Mouse (Mus musculus) embryonic facial prominence, embryonic 15.5 days (tissue): ENCODE data around the gene Lsm14a. TPM values are rescaled to one million over a fixed set of nuclear protein-coding genes. Genes with fewer than 3 reads are reported as not detected.

Experiments
- ATAC-seq: fragments of 200-750 bp; cut with Nextera tagmentation; 2 replicates; pipeline ENCODE4 v1.8.0; 2017; ENCODE audit warnings: low read depth, moderate TSS enrichment; ENCODE audit not compliant: insufficient number of reproducible peaks, low FRiP score, low TSS enrichment
- H3K27ac ChIP-seq: fragments of 300-500 bp; sonication (generic); replicated peaks from 2 replicates; pipeline ENCODE4 v1.5.1; 2015; ENCODE audit warnings: mild to moderate bottlenecking, inconsistent platforms
- H3K27me3 ChIP-seq: fragments of 300-500 bp; sonication (generic); 2 replicates; pipeline ENCODE4 v1.6.1; 2015; ENCODE audit warnings: inconsistent platforms
- H3K36me3 ChIP-seq: fragments of 300-500 bp; sonication (generic); 2 replicates; pipeline ENCODE4 v1.6.1; 2015; ENCODE audit warnings: mild to moderate bottlenecking, inconsistent platforms
- H3K4me1 ChIP-seq: fragments of 300-500 bp; sonication (generic); 2 replicates; pipeline ENCODE4 v1.6.1; 2015; ENCODE audit warnings: inconsistent platforms
- H3K4me2 ChIP-seq: fragments of 300-500 bp; sonication (generic); replicated peaks from 2 replicates; pipeline ENCODE4 v1.6.1; 2015; ENCODE audit warnings: mild to moderate bottlenecking, inconsistent platforms
- H3K4me3 ChIP-seq: fragments of 300-500 bp; sonication (generic); replicated peaks from 2 replicates; pipeline ENCODE4 v1.5.1; 2015; ENCODE audit warnings: mild to moderate bottlenecking, inconsistent platforms
- H3K9ac ChIP-seq: fragments of 300-500 bp; sonication (generic); 2 replicates; pipeline ENCODE4 v1.6.1; 2015; ENCODE audit warnings: inconsistent platforms
- H3K9me3 ChIP-seq: fragments of 300-500 bp; sonication (generic); replicated peaks from 2 replicates; pipeline ENCODE4 v1.6.1; 2016; ENCODE audit warnings: inconsistent platforms
- WGBS: fragments of 180-500 bp; shearing (Covaris S2); methylation state at CpG from one replicate; pipeline ENCODE4 v1.1.7; 2015; 5-methylcytosine and 5-hydroxymethylcytosine counted together
- polyA plus RNA-seq: library from polyadenylated mRNA; unstranded; fragments of >200 nt; fragmentation: Nextera tagmentation; extraction: Ambion mirVana; gene quantifications from 2 replicates; pipeline ENCODE4 v1.2.1, GENCODE M21; 2015

The Lsm14a gene
- 90.3 and 95.4 TPM in 2 replicates for polyA plus RNA-seq

DNA sequence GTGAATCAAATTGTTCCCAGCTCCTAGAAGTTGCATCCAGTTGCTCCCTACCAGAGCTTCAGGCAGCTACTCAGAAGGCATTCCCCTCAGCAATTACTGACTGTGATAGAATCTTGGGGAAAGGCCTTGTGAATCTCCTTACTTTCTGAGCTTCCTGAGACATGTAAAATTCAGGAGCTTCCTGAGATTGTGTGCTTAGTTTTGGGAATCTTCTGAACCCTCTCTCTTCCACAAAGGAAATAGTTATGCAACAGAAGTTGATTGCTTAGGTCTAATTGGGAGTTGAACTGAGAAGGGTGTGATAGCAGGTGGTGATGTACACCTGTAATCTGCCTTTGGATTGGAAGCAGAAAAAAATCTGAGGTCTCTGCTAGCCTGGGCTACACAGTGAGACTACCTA, at the start of gene Lsm14a:
Lsm14a (minus strand) TSS at position 101 of the 400 bp plus-strand sequence.
- no peak within 1 kb of the TSS for H3K4me3 ChIP-seq
- no peaks in the 10 kb centered on the region for H3K36me3 ChIP-seq
- H3K27ac ChIP-seq: no peak within 1 kb of the TSS
- H3K9me3 ChIP-seq: no peaks in the 10 kb centered on the region
- H3K4me1 ChIP-seq: peaks cover 12% of the 10 kb centered on the region
- no peak for ATAC-seq
- H3K27me3 ChIP-seq: no peaks in the 10 kb centered on the region
- no peak within 1 kb of the TSS for H3K4me2 ChIP-seq
- H3K9ac ChIP-seq: no peak within 1 kb of the TSS

- no peak for ATAC-seq
- Histone ChIP-seq H3K9ac (no peak overlapping the region), H3K4me3 (no peak overlapping the region), H3K27ac (no peak overlapping the region), H3K9me3 (no peaks in the 10 kb centered on the region), H3K4me2 (no peak overlapping the region), H3K36me3 (no peaks in the 10 kb centered on the region), H3K4me1 (0 out of 2 replicates have a peak, but pooled peaks cover 3% of the 10 kb centered on the region), H3K27me3 (no peaks in the 10 kb centered on the region)
- 28% methylated on average over 6 of the region's 6 CpGs for WGBS
Measured at GRCm38 (mm10) chr7:34438903-34439302, 45.8 kb upstream of the Lsm14a start.

- Histone ChIP-seq H3K9ac (no peak overlapping the region), H3K4me1 (0 out of 2 replicates have a peak, but pooled peaks cover 1% of the 10 kb centered on the region), H3K27ac (no peak overlapping the region), H3K4me2 (no peak overlapping the region), H3K36me3 (no peaks in the 10 kb centered on the region), H3K9me3 (no peaks in the 10 kb centered on the region), H3K27me3 (no peaks in the 10 kb centered on the region), H3K4me3 (no peak overlapping the region)
- WGBS: 70% methylated on average over 1 of the region's 1 CpGs
- ATAC-seq: no peak
Measured at GRCm38 (mm10) chr7:34433597-34433996, 40.5 kb upstream of the Lsm14a start.

GRCm38 (mm10) chr7:34421201-34421600, 28.1 kb upstream of the Lsm14a start:
- Histone ChIP-seq H3K4me2 (no peak overlapping the region), H3K4me3 (no peak overlapping the region)
- 77% methylated on average over 2 of the region's 2 CpGs for WGBS

DNA sequence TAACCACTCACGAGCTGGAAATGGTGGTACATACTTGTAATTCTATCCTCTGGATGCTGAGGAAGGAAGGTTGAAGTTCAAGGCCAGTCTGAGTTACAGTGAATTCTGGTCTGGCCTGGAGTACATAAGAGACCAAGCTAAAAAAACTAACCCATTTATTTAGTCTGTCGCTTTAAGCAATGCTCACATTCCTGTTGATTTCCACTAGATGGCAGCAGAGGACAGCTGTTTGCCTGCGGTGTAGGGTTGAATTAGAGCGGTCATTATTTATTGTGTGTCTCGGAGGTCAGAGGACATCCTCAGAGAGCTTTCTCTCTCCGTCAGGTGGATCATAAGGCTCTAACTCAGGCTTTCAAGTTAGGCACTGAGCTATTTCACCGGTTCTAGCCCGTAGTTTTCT, 14.4 kb upstream of the Lsm14a start:
- H3K27ac ChIP-seq: no peak overlapping the region
- no peaks in the 10 kb centered on the region for H3K9me3 ChIP-seq
- H3K4me1 ChIP-seq: peaks cover 3% of the 10 kb centered on the region; the same call in 1 of the 2 replicates
- 10% methylated on average over 8 of the region's 8 CpGs for WGBS
- H3K4me3 ChIP-seq: no peak overlapping the region
- no peaks in the 10 kb centered on the region for H3K36me3 ChIP-seq
- H3K9ac ChIP-seq: no peak overlapping the region
- H3K27me3 ChIP-seq: no peaks in the 10 kb centered on the region
- H3K4me2 ChIP-seq: peak overlapping the region; percentile 30; the same call in 1 of the 2 replicates
- no peak for ATAC-seq

More at GRCm38 (mm10) chr7:34421201-34421600, 28.1 kb upstream of the Lsm14a start:
- Histone ChIP-seq H3K9ac (no peak overlapping the region), H3K27ac (no peak overlapping the region), H3K27me3 (no peaks in the 10 kb centered on the region), H3K9me3 (no peaks in the 10 kb centered on the region), H3K36me3 (no peaks in the 10 kb centered on the region), H3K4me1 (no peaks in the 10 kb centered on the region)
- no peak for ATAC-seq

DNA sequence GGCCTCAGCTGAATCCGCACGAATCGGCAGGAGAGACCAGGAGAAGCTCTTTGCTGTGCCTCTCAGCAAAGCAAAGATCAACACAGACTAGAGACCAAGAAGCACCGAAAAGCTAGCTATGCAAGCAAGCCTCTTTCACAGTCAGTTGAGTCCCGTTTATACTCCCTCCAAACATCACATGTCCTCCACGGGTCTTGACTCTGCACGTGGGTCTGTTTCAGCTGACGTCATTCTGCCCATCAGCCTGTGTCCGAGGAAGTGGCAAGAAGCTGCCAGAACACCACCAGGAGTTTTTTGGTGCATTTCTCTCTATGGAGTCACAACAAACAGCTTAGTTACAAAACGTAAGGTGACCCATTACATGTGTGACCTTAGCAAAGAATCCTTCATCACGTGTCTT, 10.8 kb upstream of the Lsm14a start:
- no peaks in the 10 kb centered on the region for H3K9me3 ChIP-seq
- ATAC-seq: no peak
- H3K4me1 ChIP-seq: peaks cover 3% of the 10 kb centered on the region; the same call in 1 of the 2 replicates
- H3K4me2 ChIP-seq: no peak overlapping the region
- no peaks in the 10 kb centered on the region for H3K27me3 ChIP-seq
- H3K9ac ChIP-seq: no peak overlapping the region
- WGBS: 62% methylated on average over 11 of the region's 11 CpGs
- no peaks in the 10 kb centered on the region for H3K36me3 ChIP-seq
- H3K27ac ChIP-seq: no peak overlapping the region
- no peak overlapping the region for H3K4me3 ChIP-seq

DNA sequence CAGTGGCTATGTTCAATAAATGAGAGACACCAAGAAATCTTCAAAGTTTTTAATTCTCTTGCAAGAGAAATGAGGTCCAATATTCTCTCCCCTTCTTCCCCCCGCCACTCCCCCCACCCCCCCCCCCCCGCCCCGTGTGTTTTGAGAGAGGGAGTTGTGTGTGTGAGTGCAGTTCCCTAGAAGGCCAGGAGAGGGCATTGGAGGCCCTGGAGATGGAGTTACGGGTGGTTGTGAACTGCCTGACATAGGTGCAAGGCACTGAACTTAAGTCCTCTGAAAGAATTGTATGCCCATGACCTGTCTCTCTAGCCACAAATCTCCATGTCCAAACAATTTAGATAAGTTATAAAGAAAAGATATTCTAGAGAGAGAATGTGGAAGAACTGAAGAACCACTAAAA, 7.0 kb upstream of the Lsm14a start:
- Histone ChIP-seq H3K9me3 (no peaks in the 10 kb centered on the region), H3K27me3 (no peaks in the 10 kb centered on the region), H3K4me3 (no peak overlapping the region), H3K4me1 (no peaks in the 10 kb centered on the region), H3K36me3 (no peaks in the 10 kb centered on the region), H3K4me2 (no peak overlapping the region), H3K9ac (no peak overlapping the region), H3K27ac (no peak overlapping the region)
- ATAC-seq: no peak
- WGBS: 32% methylated on average over 2 of the region's 4 CpGs

- Histone ChIP-seq H3K4me1 (no peaks in the 10 kb centered on the region), H3K9me3 (no peaks in the 10 kb centered on the region), H3K4me3 (no peak overlapping the region), H3K27ac (no peak overlapping the region), H3K36me3 (no peaks in the 10 kb centered on the region), H3K9ac (no peak overlapping the region), H3K4me2 (no peak overlapping the region), H3K27me3 (no peaks in the 10 kb centered on the region)
- 72% methylated on average over 5 of the region's 5 CpGs for WGBS
- no peak for ATAC-seq
Measured at GRCm38 (mm10) chr7:34398831-34399230, 5.7 kb upstream of the Lsm14a start.

- Histone ChIP-seq H3K27me3 (no peaks in the 10 kb centered on the region), H3K4me3 (no peak overlapping the region), H3K4me2 (no peak overlapping the region), H3K9ac (no peak overlapping the region), H3K27ac (no peak overlapping the region), H3K36me3 (no peaks in the 10 kb centered on the region), H3K9me3 (no peaks in the 10 kb centered on the region), H3K4me1 (no peaks in the 10 kb centered on the region)
- 75% methylated on average over 3 of the region's 3 CpGs for WGBS
- no peak for ATAC-seq
Measured at GRCm38 (mm10) chr7:34396791-34397190, 3.7 kb upstream of the Lsm14a start.

- Histone ChIP-seq H3K9me3 (no peaks in the 10 kb centered on the region), H3K4me3 (no peak overlapping the region), H3K4me1 (peaks cover 5% of the 10 kb centered on the region), H3K9ac (no peak overlapping the region), H3K27ac (no peak overlapping the region), H3K36me3 (no peaks in the 10 kb centered on the region), H3K27me3 (no peaks in the 10 kb centered on the region), H3K4me2 (no peak overlapping the region)
- no peak for ATAC-seq
- 62% methylated on average over 6 of the region's 6 CpGs for WGBS
Measured at GRCm38 (mm10) chr7:34395761-34396160, 2.6 kb upstream of the Lsm14a start.

GRCm38 (mm10) chr7:34394636-34395035, 1.5 kb upstream of the Lsm14a start:
- no peak overlapping the region for H3K9ac ChIP-seq
- no peaks in the 10 kb centered on the region for H3K9me3 ChIP-seq
- H3K4me3 ChIP-seq: no peak overlapping the region
- H3K4me1 ChIP-seq: peaks cover 12% of the 10 kb centered on the region
- no peak overlapping the region for H3K27ac ChIP-seq
- H3K27me3 ChIP-seq: no peaks in the 10 kb centered on the region
- no peaks in the 10 kb centered on the region for H3K36me3 ChIP-seq
- WGBS: 79% methylated on average over 5 of the region's 5 CpGs
- H3K4me2 ChIP-seq: no peak overlapping the region
- no peak for ATAC-seq

DNA sequence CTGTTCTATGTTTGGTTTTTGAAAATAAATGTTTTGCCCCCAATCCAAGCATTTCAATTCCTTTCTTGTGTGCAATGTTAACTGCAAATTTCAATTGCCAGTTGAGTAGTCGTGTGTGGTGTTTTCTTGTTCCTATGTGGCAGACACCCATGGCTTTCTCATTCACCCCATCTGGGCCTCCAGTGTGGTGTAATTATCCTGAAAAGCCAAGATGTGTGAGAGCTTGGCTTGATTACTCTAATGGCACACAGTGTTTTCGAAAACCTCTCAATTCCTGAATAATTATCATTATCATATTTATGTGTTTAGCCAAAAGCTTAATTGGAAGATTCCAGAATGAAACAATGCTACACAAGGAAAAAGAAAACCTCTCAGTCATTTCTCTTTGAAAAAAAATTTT, 976 bp upstream of the Lsm14a start:
- 72% methylated on average over 2 of the region's 2 CpGs for WGBS
- H3K4me3 ChIP-seq: no peak overlapping the region
- ATAC-seq: no peak

More for the DNA sequence above, 976 bp upstream of the Lsm14a start:
- H3K9ac ChIP-seq: no peak overlapping the region
- H3K9me3 ChIP-seq: no peaks in the 10 kb centered on the region
- no peaks in the 10 kb centered on the region for H3K27me3 ChIP-seq
- peaks cover 12% of the 10 kb centered on the region for H3K4me1 ChIP-seq
- H3K36me3 ChIP-seq: no peaks in the 10 kb centered on the region
- no peak overlapping the region for H3K4me2 ChIP-seq
- H3K27ac ChIP-seq: no peak overlapping the region
